Mouse (Mus musculus): ENCODE results near the gene Cbfb. TPM values are rescaled to one million over a fixed set of nuclear protein-coding genes. Genes with fewer than 3 reads are reported as not detected.
A peak's percentile ranks its signal among the peaks of the same experiment; 100 is the strongest.

The Cbfb gene
- polyA plus RNA-seq, 1 experiment = 36.4 TPM

DNA sequence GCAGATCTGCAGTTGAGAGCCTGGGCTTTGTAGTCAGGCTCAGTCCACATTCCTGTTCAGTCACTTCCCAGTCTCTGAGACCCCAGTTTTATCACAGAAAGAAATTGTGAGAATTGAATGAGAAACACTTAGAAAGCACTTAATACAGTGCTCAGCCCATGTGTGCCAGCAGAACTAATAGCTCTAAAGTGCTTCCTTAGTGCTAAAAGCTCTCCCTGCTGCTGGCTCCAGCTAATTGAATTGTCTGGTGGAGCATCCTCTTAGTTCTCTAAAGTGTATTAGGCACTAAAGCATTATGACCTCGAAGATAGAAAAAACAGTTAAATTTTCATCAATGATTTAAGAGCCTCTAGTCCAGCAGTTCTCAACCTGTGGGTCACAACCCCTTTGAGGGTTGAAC is 35.3 kb downstream of the Cbfb start:
- WGBS = 74% methylated on average over 1 of the region's 1 CpGs
- no peak overlapping the region for H3K27ac ChIP-seq (ENCODE audit: control insufficient read depth, insufficient read depth, low read depth, low read length, poor library complexity)
- TF ChIP-seq POLR2A (IDR thresholded peaks at IDR 0.05; ENCODE audit: borderline replicate concordance, control insufficient read depth, low read depth, low read length) (no peak), CTCF (IDR thresholded peaks at IDR 0.05; ENCODE audit: control insufficient read depth, insufficient read depth, low read length) (no peak)
- H3K4me3 ChIP-seq (replicated peaks; ENCODE audit: control insufficient read depth, low read depth, low read length) = no peak overlapping the region
- H3K4me1 ChIP-seq (ENCODE audit: control insufficient read depth, insufficient read depth, low read length) = no peaks in the 10 kb centered on the region

DNA sequence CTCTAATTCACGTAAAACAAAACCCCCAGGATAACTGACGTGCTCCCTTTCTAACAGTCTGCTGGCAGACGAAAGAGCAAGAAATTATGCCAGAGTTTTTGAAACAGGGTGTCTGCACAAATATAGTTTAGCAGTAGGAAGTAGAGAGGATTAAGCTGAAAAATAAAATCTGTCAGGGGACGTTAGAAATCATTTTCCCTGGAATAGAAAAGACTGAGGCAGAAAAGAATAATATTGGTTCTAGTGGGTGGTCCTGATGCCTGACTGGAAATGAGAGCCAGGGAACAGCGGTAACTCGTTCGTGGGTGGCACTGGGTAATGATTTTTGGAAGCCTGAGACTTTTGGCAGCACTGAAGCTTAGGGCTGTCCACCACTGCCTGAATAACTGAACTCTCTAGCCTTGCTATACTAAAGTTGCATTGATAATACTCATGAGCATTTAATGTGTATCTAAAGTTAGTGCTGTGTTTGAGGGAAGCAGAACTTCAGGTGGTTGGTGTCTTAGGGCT is 36.3 kb downstream of the Cbfb start:
- Histone ChIP-seq H3K4me3 (replicated peaks; ENCODE audit: control insufficient read depth, low read depth, low read length) (no peak overlapping the region), H3K4me1 (ENCODE audit: control insufficient read depth, insufficient read depth, low read length) (no peaks in the 10 kb centered on the region), H3K27ac (ENCODE audit: control insufficient read depth, insufficient read depth, low read depth, low read length, poor library complexity) (no peak overlapping the region)
- TF ChIP-seq CTCF (IDR thresholded peaks at IDR 0.05; ENCODE audit: control insufficient read depth, insufficient read depth, low read length) (no peak), POLR2A (IDR thresholded peaks at IDR 0.05; ENCODE audit: borderline replicate concordance, control insufficient read depth, low read depth, low read length) (no peak)
- WGBS = 81% methylated on average over 7 of the region's 7 CpGs

DNA sequence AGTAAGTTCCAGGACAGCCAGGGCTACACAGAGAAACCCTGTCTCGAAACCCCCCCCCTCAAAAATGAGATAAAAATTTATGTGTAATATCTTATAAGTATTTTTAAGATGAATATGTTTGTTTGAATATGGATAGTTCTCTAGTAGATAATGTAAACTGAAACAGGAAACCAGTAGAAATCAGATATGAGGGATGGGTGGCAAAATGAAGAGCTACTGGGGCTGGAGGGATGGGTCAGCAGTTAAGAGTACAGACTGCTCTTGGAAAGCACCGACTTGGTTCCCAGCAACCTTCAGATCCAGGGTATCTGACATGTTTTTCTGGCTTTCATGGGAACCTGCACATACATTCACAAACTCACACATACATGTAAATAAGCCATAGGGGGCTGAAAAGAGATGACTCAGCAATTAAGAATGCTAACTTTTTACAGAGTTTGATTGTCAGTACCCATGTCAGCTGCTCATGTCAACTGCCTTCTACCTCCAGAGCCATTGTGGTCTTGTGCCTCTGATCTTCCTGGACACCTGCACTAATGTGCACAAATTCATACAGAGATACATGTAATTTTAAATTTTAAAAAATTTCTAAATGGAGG is 37.3 kb downstream of the Cbfb start:
- no peaks in the 10 kb centered on the region for H3K4me1 ChIP-seq (ENCODE audit: control insufficient read depth, insufficient read depth, low read length)
- 68% methylated on average over 2 of the region's 2 CpGs for WGBS
- no peak for TF ChIP-seq CTCF (IDR thresholded peaks at IDR 0.05; ENCODE audit: control insufficient read depth, insufficient read depth, low read length)
- no peak for TF ChIP-seq POLR2A (IDR thresholded peaks at IDR 0.05; ENCODE audit: borderline replicate concordance, control insufficient read depth, low read depth, low read length)
- no peak overlapping the region for H3K4me3 ChIP-seq (replicated peaks; ENCODE audit: control insufficient read depth, low read depth, low read length)
- H3K27ac ChIP-seq (ENCODE audit: control insufficient read depth, insufficient read depth, low read depth, low read length, poor library complexity) = no peak overlapping the region

DNA sequence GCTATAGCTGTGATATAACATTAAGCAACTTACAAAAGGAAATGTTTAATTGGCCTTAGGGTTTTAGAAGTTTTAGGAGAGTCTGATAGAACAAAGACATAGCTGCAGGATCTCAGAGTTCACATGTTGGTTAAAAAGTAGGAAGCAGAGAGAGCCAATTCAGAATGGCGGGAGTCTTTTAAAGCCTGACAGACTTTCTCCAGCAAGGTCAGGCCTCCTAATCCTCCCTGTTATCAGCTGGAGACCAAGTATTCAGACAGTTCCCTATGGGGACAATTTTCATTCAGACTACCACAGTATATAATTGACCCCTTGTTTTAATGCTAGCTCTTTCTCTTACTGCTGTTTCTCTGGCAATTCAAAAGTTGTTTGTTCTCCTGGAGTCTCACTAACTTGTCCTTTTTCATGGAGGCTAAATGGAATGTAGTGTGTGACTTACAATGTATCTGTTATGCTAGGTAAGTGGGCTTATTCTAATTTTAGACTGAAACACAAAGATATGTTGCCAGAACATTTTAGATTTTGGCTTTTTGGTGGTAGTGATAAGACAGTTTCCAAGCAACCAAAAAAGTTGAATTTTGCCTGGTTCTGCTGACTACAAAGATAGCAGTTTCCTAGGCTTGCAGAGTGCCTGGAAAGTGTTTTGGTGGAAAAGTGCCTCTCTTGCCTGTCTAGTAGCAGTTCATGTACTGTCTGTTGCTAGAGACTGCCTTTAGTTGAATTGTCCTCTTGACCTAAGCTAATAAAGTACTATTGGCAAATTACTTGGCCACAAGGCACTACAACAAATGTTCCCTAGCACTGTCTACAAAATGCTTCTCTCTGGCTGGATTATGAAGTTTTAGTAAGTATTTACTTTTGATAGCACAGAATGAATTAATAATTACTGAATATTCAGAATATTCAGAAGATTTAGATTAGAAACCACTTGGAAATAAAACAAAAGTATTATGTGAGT is 39.0 kb downstream of the Cbfb start:
- WGBS = 61% methylated on average over 1 of the region's 1 CpGs
- Histone ChIP-seq H3K27ac (ENCODE audit: control insufficient read depth, insufficient read depth, low read depth, low read length, poor library complexity) (no peak overlapping the region), H3K4me1 (ENCODE audit: control insufficient read depth, insufficient read depth, low read length) (no peaks in the 10 kb centered on the region), H3K4me3 (replicated peaks; ENCODE audit: control insufficient read depth, low read depth, low read length) (no peak overlapping the region)
- TF ChIP-seq POLR2A (IDR thresholded peaks at IDR 0.05; ENCODE audit: borderline replicate concordance, control insufficient read depth, low read depth, low read length) = no peak
- TF ChIP-seq CTCF (IDR thresholded peaks at IDR 0.05; ENCODE audit: control insufficient read depth, insufficient read depth, low read length) = no peak

DNA sequence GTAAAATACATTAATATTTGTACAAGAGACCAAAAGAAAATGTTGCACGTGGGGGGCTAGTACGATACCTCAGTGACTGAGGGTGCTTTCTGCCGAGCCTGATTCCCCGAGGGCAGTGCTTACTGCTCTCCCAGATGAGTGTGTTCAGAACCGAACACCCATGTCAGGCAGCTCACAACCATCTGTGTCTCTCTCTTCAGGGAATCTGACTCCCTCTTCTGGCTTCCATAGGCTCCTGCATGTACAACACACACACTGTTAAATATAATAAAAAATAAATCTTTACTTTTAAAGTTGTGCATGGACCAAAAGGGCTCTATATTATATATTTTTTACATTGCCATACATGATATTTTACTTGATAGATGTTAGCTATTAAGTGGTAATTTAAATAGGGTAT is 43.6 kb downstream of the Cbfb start:
- H3K27ac ChIP-seq (ENCODE audit: control insufficient read depth, insufficient read depth, low read depth, low read length, poor library complexity) = no peak overlapping the region
- TF ChIP-seq POLR2A (IDR thresholded peaks at IDR 0.05; ENCODE audit: borderline replicate concordance, control insufficient read depth, low read depth, low read length) = no peak
- TF ChIP-seq CTCF (IDR thresholded peaks at IDR 0.05; ENCODE audit: control insufficient read depth, insufficient read depth, low read length) = no peak
- WGBS = 91% methylated on average over 5 of the region's 5 CpGs

DNA sequence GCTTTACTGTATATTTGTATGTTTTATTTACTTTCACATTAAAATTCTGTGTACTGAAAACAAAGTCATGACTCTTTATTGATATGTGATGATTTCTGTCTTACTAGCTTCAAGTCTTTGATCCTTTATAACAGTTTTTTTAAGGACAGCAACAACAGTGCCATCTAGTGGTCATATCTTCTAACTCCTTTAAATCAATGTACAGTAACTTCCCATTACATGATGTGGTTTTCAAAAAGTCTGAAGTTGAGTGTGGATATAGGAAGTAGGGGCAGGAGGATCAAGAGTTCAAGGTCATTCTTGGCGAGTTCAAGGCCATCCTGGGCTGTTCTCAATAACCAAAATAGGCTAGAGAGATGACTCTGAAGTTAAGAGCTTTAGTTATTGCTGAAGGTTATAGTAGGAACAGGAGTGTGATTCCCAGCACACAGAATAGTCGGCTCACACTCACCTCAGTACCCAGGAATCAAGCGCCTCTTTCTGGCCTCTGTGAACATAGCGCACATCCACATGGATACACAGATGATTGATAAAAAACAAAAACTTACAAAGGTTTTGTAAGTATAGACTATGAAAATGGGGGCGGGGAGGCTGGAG is 47.5 kb downstream of the Cbfb start:
- 72% methylated on average over 5 of the region's 5 CpGs for WGBS
- TF ChIP-seq CTCF (IDR thresholded peaks at IDR 0.05; ENCODE audit: control insufficient read depth, insufficient read depth, low read length) = 0 out of 2 replicates have a peak, but pooled peaks have one; percentile 2
- TF ChIP-seq POLR2A (IDR thresholded peaks at IDR 0.05; ENCODE audit: borderline replicate concordance, control insufficient read depth, low read depth, low read length) = no peak
- no peaks in the 10 kb centered on the region for H3K4me1 ChIP-seq (ENCODE audit: control insufficient read depth, insufficient read depth, low read length)

More for the DNA sequence above, 43.6 kb downstream of the Cbfb start:
- Histone ChIP-seq H3K4me1 (ENCODE audit: control insufficient read depth, insufficient read depth, low read length) (no peaks in the 10 kb centered on the region), H3K4me3 (replicated peaks; ENCODE audit: control insufficient read depth, low read depth, low read length) (no peak overlapping the region)

DNA sequence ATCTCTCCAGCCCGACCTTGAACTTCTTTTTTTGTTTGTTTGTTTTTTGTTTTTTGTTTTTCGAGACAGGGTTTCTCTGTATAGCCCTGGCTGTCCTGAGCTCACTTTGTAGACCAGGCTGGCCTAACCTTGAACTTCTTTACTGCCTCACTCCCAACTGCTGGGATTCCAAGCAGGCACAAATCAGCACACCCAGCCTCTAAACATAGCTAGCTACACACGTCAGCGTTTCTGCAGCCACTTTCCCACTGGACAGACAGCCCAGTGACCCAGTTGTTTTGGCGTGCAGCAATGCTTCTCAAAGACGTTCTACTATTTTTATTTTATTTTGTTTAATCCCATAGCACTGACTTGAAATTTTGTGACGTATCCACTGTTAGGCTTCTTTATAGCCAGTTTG is 53.4 kb downstream of the Cbfb start:
- WGBS = 79% methylated on average over 7 of the region's 7 CpGs
- no peak overlapping the region for H3K27ac ChIP-seq (ENCODE audit: control insufficient read depth, insufficient read depth, low read depth, low read length, poor library complexity)
- TF ChIP-seq POLR2A (IDR thresholded peaks at IDR 0.05; ENCODE audit: borderline replicate concordance, control insufficient read depth, low read depth, low read length) = no peak
- H3K4me3 ChIP-seq (replicated peaks; ENCODE audit: control insufficient read depth, low read depth, low read length) = no peak overlapping the region
- H3K4me1 ChIP-seq (ENCODE audit: control insufficient read depth, insufficient read depth, low read length) = peaks cover 1% of the 10 kb centered on the region; the same call in 1 of the 2 replicates

More for the DNA sequence above, 47.5 kb downstream of the Cbfb start:
- Histone ChIP-seq H3K4me3 (replicated peaks; ENCODE audit: control insufficient read depth, low read depth, low read length) (no peak overlapping the region), H3K27ac (ENCODE audit: control insufficient read depth, insufficient read depth, low read depth, low read length, poor library complexity) (no peak overlapping the region)

All from bone marrow, adult 2 months (tissue).